Mouse (Mus musculus): Measurements from ENCODE around the gene Gucy2d. TPM values are rescaled to one million over a fixed set of nuclear protein-coding genes. Genes with fewer than 3 reads are reported as not detected.

Gucy2d gene
- polyA plus RNA-seq, 1 experiment from 2014 or later = not detected

GRCm38 (mm10) chr7:98423546-98423945 lies 16.7 kb upstream of the Gucy2d start:
- no peaks in the 10 kb centered on the region for H3K27me3 ChIP-seq (ENCODE audit: insufficient read depth, poor library complexity, severe bottlenecking)
- no peak overlapping the region for H3K27ac ChIP-seq
- DNase-seq (ENCODE audit: low spot score) = no peak
- H3K4me3 ChIP-seq = 0 out of 2 replicates have a peak overlapping the region, but pooled peaks have one; percentile 9
- 67% methylated on average over 11 of the region's 11 CpGs for WGBS
- no peaks in the 10 kb centered on the region for H3K36me3 ChIP-seq
- peaks cover 23% of the 10 kb centered on the region for H3K4me1 ChIP-seq (replicated peaks)
- no peaks in the 10 kb centered on the region for H3K9me3 ChIP-seq

DNA sequence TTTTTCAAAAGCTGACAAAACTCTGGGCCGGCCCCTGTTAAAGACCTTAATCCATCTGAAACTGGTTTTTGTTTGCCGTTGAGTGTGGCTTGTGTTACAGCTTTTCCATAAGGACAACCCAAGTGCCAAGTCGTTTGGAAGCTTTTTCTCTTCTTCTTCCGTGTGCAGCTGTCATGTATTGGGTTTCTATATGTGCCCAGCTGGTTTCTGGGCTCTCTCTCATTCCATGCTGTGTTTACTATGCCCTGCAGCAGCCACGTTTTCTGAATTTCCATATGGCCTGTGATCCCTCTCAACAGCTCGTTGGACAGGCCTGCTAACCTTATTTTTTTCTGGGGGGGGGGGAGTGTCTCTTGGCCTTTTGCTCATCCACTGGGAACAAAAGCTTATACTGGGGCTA lies 15.8 kb upstream of the Gucy2d start:
- H3K4me1 ChIP-seq (replicated peaks) = peaks cover 18% of the 10 kb centered on the region
- H3K27me3 ChIP-seq (ENCODE audit: insufficient read depth, poor library complexity, severe bottlenecking) = no peaks in the 10 kb centered on the region
- H3K36me3 ChIP-seq = no peaks in the 10 kb centered on the region
- H3K27ac ChIP-seq = no peak overlapping the region
- 77% methylated on average over 6 of the region's 6 CpGs for WGBS
- H3K4me3 ChIP-seq = no peak overlapping the region
- no peaks in the 10 kb centered on the region for H3K9me3 ChIP-seq
- DNase-seq (ENCODE audit: low spot score) = no peak

DNA sequence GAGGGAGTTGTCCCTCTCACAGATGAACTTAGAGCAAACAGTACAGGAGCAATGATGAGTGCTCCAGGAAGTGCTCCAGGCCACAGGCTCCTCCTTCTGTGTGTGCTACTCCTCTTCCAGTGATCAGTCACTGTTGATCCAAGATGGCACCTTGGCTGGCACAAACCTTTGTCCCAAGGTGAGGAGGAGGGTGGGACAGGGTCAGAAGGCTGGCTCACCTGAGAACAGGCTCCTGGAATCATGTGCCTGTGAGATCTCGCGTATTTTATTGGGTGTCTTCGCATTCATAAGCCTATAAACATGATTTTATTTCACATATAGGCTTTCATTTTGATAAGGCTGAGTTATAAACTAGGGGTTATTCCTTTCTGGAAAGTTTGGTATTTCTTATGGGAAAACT lies 14.7 kb upstream of the Gucy2d start:
- Histone ChIP-seq H3K4me3 (no peak overlapping the region), H3K27me3 (ENCODE audit: insufficient read depth, poor library complexity, severe bottlenecking) (no peaks in the 10 kb centered on the region), H3K4me1 (replicated peaks) (peaks cover 12% of the 10 kb centered on the region), H3K36me3 (no peaks in the 10 kb centered on the region), H3K9me3 (no peaks in the 10 kb centered on the region), H3K27ac (no peak overlapping the region)
- 94% methylated on average over 3 of the region's 3 CpGs for WGBS
- DNase-seq (ENCODE audit: low spot score) = no peak

GRCm38 (mm10) chr7:98426641-98427040 lies 13.6 kb upstream of the Gucy2d start:
- no peak overlapping the region for H3K27ac ChIP-seq
- peaks cover 12% of the 10 kb centered on the region for H3K4me1 ChIP-seq (replicated peaks)
- H3K4me3 ChIP-seq = no peak overlapping the region
- H3K36me3 ChIP-seq = no peaks in the 10 kb centered on the region
- WGBS = 82% methylated on average over 5 of the region's 5 CpGs
- DNase-seq (ENCODE audit: low spot score) = no peak
- H3K9me3 ChIP-seq = no peaks in the 10 kb centered on the region
- H3K27me3 ChIP-seq (ENCODE audit: insufficient read depth, poor library complexity, severe bottlenecking) = no peaks in the 10 kb centered on the region

GRCm38 (mm10) chr7:98427115-98427835 lies 12.9 kb upstream of the Gucy2d start:
- Histone ChIP-seq H3K4me1 (replicated peaks) (peaks cover 12% of the 10 kb centered on the region), H3K36me3 (no peaks in the 10 kb centered on the region), H3K9me3 (no peaks in the 10 kb centered on the region), H3K27me3 (ENCODE audit: insufficient read depth, poor library complexity, severe bottlenecking) (no peaks in the 10 kb centered on the region), H3K27ac (no peak overlapping the region), H3K4me3 (no peak overlapping the region)
- WGBS = 84% methylated on average over 11 of the region's 11 CpGs
- no peak for DNase-seq (ENCODE audit: low spot score)

DNA sequence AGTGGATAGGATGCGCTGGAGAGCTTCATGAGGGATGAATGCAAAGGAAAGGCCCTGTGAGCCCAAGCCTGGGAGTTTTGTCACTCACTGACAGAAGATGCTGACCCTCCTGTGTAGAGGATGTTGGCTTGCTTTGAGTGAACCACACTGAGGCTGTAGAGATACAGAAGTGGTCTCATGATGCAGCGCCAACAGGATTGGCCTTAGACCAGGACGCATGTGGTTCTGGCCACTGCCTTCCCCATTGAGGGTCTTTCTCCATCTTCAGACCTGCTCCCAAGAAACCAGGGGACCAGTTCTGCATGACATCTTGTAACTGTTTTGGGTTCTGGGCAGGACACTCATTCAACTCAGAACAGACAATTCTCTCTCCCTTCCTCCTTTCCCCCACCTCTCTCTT lies 10.6 kb upstream of the Gucy2d start:
- DNase-seq (ENCODE audit: low spot score) = no peak
- WGBS = 90% methylated on average over 3 of the region's 3 CpGs
- Histone ChIP-seq H3K36me3 (no peaks in the 10 kb centered on the region), H3K27me3 (ENCODE audit: insufficient read depth, poor library complexity, severe bottlenecking) (no peaks in the 10 kb centered on the region), H3K9me3 (no peaks in the 10 kb centered on the region), H3K4me1 (replicated peaks) (peaks cover 12% of the 10 kb centered on the region), H3K4me3 (no peak overlapping the region), H3K27ac (no peak overlapping the region)

DNA sequence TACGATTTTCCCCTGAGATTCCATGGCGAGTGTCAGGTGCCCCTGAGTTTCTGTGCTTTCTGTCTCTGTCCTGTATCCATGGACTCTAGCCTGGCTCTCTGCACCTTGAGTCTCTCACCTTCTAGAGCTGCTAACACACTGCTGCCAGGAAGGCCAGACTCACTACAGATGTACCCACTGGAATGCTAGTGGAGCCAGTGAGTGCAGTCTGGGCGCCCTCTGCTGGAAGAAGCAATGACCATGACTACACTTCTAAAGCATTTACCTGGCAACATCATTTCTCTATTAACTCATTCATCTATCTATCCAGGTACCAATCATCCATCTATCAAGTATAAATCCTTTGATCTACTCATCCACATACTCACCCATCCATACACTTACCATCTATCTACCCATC lies 9.4 kb upstream of the Gucy2d start:
- H3K4me3 ChIP-seq = no peak overlapping the region
- peak; percentile 67 for DNase-seq (ENCODE audit: low spot score)
- H3K36me3 ChIP-seq = no peaks in the 10 kb centered on the region
- H3K4me1 ChIP-seq (replicated peaks) = peaks cover 12% of the 10 kb centered on the region
- H3K27ac ChIP-seq = no peak overlapping the region
- H3K9me3 ChIP-seq = no peaks in the 10 kb centered on the region
- H3K27me3 ChIP-seq (ENCODE audit: insufficient read depth, poor library complexity, severe bottlenecking) = no peaks in the 10 kb centered on the region
- 41% methylated on average over 3 of the region's 3 CpGs for WGBS

DNA sequence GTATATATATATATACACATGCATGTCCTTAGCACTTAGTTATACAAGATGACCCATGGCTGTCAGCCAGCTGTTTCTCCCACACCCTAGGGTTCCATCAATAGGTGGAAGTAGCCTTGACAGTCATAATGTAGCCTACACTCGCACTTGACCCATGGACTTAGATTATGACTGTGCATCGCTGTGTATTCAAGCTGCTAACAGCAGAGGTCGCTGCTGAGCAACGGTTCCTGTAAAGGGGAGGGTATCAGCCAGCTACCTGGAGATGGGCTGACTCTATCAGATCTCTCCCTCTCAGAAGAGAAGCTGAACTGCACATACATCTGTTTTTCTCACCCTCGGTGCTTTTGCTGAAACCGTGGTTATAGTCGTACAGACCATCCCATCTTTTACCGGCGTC lies 2.6 kb upstream of the Gucy2d start:
- DNase-seq (ENCODE audit: low spot score) = peak; percentile 53
- Histone ChIP-seq H3K36me3 (no peaks in the 10 kb centered on the region), H3K4me3 (no peak overlapping the region), H3K27me3 (ENCODE audit: insufficient read depth, poor library complexity, severe bottlenecking) (no peaks in the 10 kb centered on the region), H3K9me3 (no peaks in the 10 kb centered on the region), H3K4me1 (replicated peaks) (0 out of 2 replicates have a peak, but pooled peaks cover 3% of the 10 kb centered on the region), H3K27ac (no peak overlapping the region)
- 31% methylated on average over 9 of the region's 9 CpGs for WGBS

GRCm38 (mm10) chr7:98446873-98447272 lies 6.7 kb downstream of the Gucy2d start:
- H3K27me3 ChIP-seq (ENCODE audit: insufficient read depth, poor library complexity, severe bottlenecking) = no peaks in the 10 kb centered on the region
- 84% methylated on average over 3 of the region's 3 CpGs for WGBS
- DNase-seq (ENCODE audit: low spot score) = no peak

GRCm38 (mm10) chr7:98447585-98448308 lies 7.5 kb downstream of the Gucy2d start:
- WGBS = 57% methylated on average over 11 of the region's 11 CpGs
- no peaks in the 10 kb centered on the region for H3K27me3 ChIP-seq (ENCODE audit: insufficient read depth, poor library complexity, severe bottlenecking)
- DNase-seq (ENCODE audit: low spot score) = no peak
- peaks cover 9% of the 10 kb centered on the region for H3K4me1 ChIP-seq (replicated peaks)
- no peak overlapping the region for H3K27ac ChIP-seq
- no peaks in the 10 kb centered on the region for H3K9me3 ChIP-seq
- no peaks in the 10 kb centered on the region for H3K36me3 ChIP-seq
- no peak overlapping the region for H3K4me3 ChIP-seq

More at GRCm38 (mm10) chr7:98446873-98447272, 6.7 kb downstream of the Gucy2d start:
- Histone ChIP-seq H3K36me3 (no peaks in the 10 kb centered on the region), H3K4me3 (no peak overlapping the region), H3K4me1 (replicated peaks) (peaks cover 8% of the 10 kb centered on the region), H3K27ac (no peak overlapping the region), H3K9me3 (no peaks in the 10 kb centered on the region)

DNA sequence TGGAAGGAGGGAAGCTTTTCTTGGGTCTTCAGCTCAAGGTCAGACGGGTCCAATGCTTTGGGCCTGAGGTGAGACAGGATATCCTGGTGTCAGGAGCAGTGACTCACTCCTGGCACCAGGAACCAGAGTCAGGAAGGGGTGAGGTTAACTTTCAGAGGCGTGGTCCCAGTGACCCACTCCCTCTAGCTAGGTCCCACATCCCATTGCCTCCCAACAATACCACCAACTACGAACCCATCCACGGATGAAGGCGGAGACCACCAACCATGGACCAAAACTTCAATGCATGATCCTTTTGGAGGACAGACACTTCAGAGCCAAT lies 8.1 kb downstream of the Gucy2d start:
- no peak for DNase-seq (ENCODE audit: low spot score)
- no peaks in the 10 kb centered on the region for H3K36me3 ChIP-seq
- H3K27ac ChIP-seq = no peak overlapping the region
- no peaks in the 10 kb centered on the region for H3K27me3 ChIP-seq (ENCODE audit: insufficient read depth, poor library complexity, severe bottlenecking)
- peaks cover 14% of the 10 kb centered on the region for H3K4me1 ChIP-seq (replicated peaks)
- no peaks in the 10 kb centered on the region for H3K9me3 ChIP-seq
- no peak overlapping the region for H3K4me3 ChIP-seq
- WGBS = 90% methylated on average over 5 of the region's 5 CpGs

DNA sequence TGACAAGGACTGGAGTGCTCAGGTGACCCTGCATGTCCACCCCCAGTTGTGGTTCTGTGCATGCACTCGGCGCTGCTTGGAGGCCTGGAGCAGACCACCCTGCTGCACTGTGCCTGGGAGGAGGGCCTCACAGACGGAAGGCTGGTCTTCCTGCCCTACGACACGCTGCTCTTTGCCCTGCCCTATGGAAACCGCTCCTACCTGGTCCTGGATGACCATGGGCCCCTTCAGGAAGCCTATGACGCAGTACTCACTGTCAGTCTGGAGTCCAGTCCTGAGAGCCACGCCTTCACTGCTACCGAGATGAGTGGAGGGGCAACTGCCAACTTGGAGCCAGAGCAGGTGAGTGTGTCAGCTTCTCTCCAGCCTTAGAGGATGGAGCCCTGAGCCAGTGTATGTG lies 9.5 kb downstream of the Gucy2d start:
- Histone ChIP-seq H3K27me3 (ENCODE audit: insufficient read depth, poor library complexity, severe bottlenecking) (no peaks in the 10 kb centered on the region), H3K9me3 (no peaks in the 10 kb centered on the region), H3K4me3 (no peak overlapping the region), H3K36me3 (no peaks in the 10 kb centered on the region), H3K27ac (no peak overlapping the region), H3K4me1 (replicated peaks) (peaks cover 19% of the 10 kb centered on the region)
- DNase-seq (ENCODE audit: low spot score) = no peak
- WGBS = 85% methylated on average over 9 of the region's 9 CpGs

DNA sequence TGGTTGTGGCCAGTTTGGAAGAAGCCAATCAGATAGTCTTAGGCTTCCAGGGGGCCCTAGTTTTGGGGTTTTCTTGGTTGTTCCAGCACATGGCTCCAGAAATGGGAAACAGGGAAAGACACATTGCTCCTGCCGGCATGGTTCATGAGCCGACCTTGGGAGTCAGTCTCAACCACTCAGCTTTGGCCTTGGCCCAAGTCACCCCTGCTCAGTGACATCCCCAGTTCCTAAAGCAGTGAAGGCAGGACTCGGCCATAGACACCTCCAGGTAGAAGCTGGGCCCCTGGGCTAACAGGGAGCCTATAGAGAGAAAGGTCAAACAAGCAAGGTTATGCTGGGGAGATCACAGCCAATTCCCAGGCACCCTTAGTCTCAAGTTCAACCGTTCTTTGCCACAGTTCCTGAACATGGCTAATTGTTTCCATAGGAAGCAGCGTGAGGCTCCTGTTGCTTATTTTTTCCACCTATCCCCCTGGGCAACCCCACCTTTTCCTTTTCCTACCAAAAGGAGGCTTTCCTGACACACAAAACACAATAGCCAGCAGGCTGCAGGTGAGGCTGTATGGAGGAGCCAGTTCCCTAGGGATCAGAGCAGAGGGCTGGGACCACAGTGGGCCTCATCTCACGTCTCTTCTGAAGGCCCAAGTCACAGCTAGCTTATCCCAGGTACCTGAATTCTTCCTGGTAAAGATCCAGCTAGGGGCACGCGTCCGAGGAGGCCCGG lies 14.3 kb downstream of the Gucy2d start:
- 81% methylated on average over 10 of the region's 10 CpGs for WGBS
- Histone ChIP-seq H3K27ac (no peak overlapping the region), H3K27me3 (ENCODE audit: insufficient read depth, poor library complexity, severe bottlenecking) (no peaks in the 10 kb centered on the region), H3K4me3 (no peak overlapping the region), H3K4me1 (replicated peaks) (peaks cover 20% of the 10 kb centered on the region), H3K9me3 (no peaks in the 10 kb centered on the region), H3K36me3 (no peaks in the 10 kb centered on the region)
- DNase-seq (ENCODE audit: low spot score) = no peak

All from hindbrain, embryonic 10.5 days (tissue).